Mouse (Mus musculus) limb, embryonic 11.5 days (tissue): ENCODE results near the gene Alg1. TPM values are rescaled to one million over a fixed set of nuclear protein-coding genes. Genes with fewer than 3 reads are reported as not detected.

Experiments used
- ATAC-seq: fragments of 200-750 bp; cut with Nextera tagmentation; 2 replicates; pipeline ENCODE4 v1.8.0; 2017; ENCODE audit warnings: low read depth; ENCODE audit not compliant: insufficient number of reproducible peaks, low FRiP score, low TSS enrichment
- DNase-seq: peaks from one replicate; pipeline ENCODE4 v3.0.0-alpha.2; 2015; ENCODE audit warnings: low spot score
- H3K27ac ChIP-seq: fragments of 300-500 bp; sonication (generic); replicated peaks from 2 replicates; pipeline ENCODE4 v1.5.1; 2014; ENCODE audit warnings: low read depth, mild to moderate bottlenecking, low read length
- H3K27me3 ChIP-seq: fragments of 300-500 bp; sonication (generic); 2 replicates; pipeline ENCODE4 v1.6.1; 2014; ENCODE audit warnings: mild to moderate bottlenecking, low read length, mixed read lengths; ENCODE audit not compliant: control insufficient read depth, insufficient read depth
- H3K36me3 ChIP-seq: fragments of 300-500 bp; sonication (generic); 2 replicates; pipeline ENCODE4 v1.6.1; 2014; ENCODE audit warnings: mild to moderate bottlenecking, low read length, moderate library complexity, mixed read lengths; ENCODE audit not compliant: control insufficient read depth, insufficient read depth
- H3K4me1 ChIP-seq: fragments of 300-500 bp; sonication (generic); 2 replicates; pipeline ENCODE4 v1.6.1; 2014; ENCODE audit warnings: low read length, mixed read lengths; ENCODE audit not compliant: control insufficient read depth, insufficient read depth
- H3K4me2 ChIP-seq: fragments of 300-500 bp; sonication (generic); 2 replicates; pipeline ENCODE4 v1.6.1; 2014; ENCODE audit warnings: low read depth, mild to moderate bottlenecking, moderate library complexity; ENCODE audit not compliant: severe bottlenecking
- H3K4me3 ChIP-seq: fragments of 300-500 bp; sonication (generic); 2 replicates; pipeline ENCODE4 v1.5.1; 2014; ENCODE audit warnings: low read depth, low read length
- H3K9ac ChIP-seq: fragments of 300-500 bp; sonication (generic); 2 replicates; pipeline ENCODE4 v1.6.1; 2014; ENCODE audit warnings: mild to moderate bottlenecking, low read length
- H3K9me3 ChIP-seq: fragments of 300-500 bp; sonication (generic); 2 replicates; pipeline ENCODE4 v1.6.1; 2016; ENCODE audit warnings: low read length; ENCODE audit not compliant: control insufficient read depth
- WGBS: fragments of 180-500 bp; shearing (Covaris S2); extraction: QIAGEN DNeasy Blood & Tissue Kit; methylation state at CpG from one replicate; pipeline ENCODE4 v1.1.7; 2014; 5-methylcytosine and 5-hydroxymethylcytosine counted together
- microRNA-seq: library from miRNA; unstranded; fragments of <30 nt; microRNA quantifications from one replicate; pipeline ENCODE4, GENCODE M21; 2016
- polyA plus RNA-seq: library from polyadenylated mRNA; unstranded; fragments of >200 nt; fragmentation: Nextera tagmentation; extraction: Ambion mirVana; gene quantifications from 2 replicates; pipeline ENCODE4 v1.2.1, GENCODE M21; 2014

The Alg1 gene
- polyA plus RNA-seq, 1 experiment from 2014 or later = 24.7 TPM

- DNase-seq (no peak), ATAC-seq (no peak)
- no peaks in the 10 kb centered on the region for H3K36me3 ChIP-seq
- no peak overlapping the region for H3K27ac ChIP-seq
- no peaks in the 10 kb centered on the region for H3K4me1 ChIP-seq
- H3K4me2 ChIP-seq = no peak overlapping the region
- no peaks in the 10 kb centered on the region for H3K27me3 ChIP-seq
- H3K4me3 ChIP-seq = no peak overlapping the region
- no peaks in the 10 kb centered on the region for H3K9me3 ChIP-seq
- no peak overlapping the region for H3K9ac ChIP-seq
- 87% methylated on average over 3 of the region's 3 CpGs for WGBS
Observed at GRCm38 (mm10) chr16:5272371-5272770, 39.0 kb downstream of the Alg1 start.

DNA sequence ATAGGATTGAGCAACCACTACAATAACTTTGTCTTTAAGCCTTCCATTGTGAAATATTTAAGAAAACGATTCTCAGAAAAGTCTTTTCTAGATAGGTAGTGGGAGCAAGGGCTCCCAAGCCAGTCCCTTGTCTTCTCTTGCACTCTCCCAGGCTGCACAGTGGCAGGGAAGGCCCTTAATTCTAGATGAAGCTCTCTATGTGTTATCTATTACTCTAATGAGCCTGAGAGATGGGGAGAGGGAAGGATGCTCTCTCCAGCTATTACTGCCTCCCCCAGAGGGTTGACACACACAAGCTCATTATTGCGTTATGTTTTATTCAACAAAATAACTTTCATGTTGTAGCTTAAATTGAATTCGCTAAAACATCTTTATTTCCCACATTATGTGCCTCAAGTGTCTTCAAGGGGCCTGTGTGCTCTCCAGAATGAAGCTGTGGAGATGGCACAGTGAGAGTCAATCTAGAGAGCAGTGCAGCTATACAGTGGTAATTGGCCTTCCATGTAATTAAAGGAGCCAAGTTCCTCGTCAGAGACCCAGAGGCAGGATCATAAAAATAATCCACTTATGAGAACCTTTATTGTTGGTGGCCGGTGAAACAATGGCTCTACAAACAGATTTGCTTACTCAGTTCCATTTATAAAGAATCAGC, 46.3 kb downstream of the Alg1 start:
- Histone ChIP-seq H3K4me3 (no peak overlapping the region), H3K9me3 (no peaks in the 10 kb centered on the region), H3K9ac (no peak overlapping the region), H3K27ac (no peak overlapping the region), H3K27me3 (no peaks in the 10 kb centered on the region), H3K36me3 (no peaks in the 10 kb centered on the region), H3K4me2 (no peak overlapping the region), H3K4me1 (no peaks in the 10 kb centered on the region)
- 74% methylated on average over 5 of the region's 5 CpGs for WGBS
- DNase-seq = no peak
- ATAC-seq = no peak

GRCm38 (mm10) chr16:5282686-5283085, 49.3 kb downstream of the Alg1 start:
- ATAC-seq (no peak), DNase-seq (no peak)
- Histone ChIP-seq H3K4me2 (no peak overlapping the region), H3K9ac (no peak overlapping the region), H3K4me1 (no peaks in the 10 kb centered on the region), H3K27me3 (no peaks in the 10 kb centered on the region), H3K36me3 (no peaks in the 10 kb centered on the region), H3K4me3 (no peak overlapping the region), H3K27ac (no peak overlapping the region), H3K9me3 (no peaks in the 10 kb centered on the region)
- WGBS = 91% methylated on average over 9 of the region's 9 CpGs

DNA sequence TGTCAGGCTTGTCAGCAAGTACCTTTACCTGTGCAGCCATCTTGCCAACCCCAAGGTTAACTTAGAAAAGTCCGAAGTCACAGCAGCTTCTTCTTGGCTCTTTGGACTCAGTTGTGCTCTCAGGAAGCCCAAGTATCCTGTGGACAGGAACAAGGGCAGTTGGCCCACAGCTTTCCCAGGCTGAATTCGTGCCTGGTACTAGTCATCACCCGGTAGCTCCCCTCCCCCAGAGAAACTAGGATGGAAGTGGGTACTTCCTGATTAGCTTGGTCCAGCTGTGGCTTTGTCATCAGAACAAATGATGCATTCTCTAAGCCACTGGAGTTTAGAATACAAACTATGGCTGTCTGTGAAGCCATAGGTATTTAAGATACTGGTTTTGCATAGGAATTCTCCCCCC, 52.0 kb downstream of the Alg1 start:
- Histone ChIP-seq H3K27ac (no peak overlapping the region), H3K4me1 (no peaks in the 10 kb centered on the region), H3K4me2 (no peak overlapping the region), H3K4me3 (no peak overlapping the region), H3K9me3 (no peaks in the 10 kb centered on the region), H3K9ac (no peak overlapping the region), H3K27me3 (no peaks in the 10 kb centered on the region), H3K36me3 (no peaks in the 10 kb centered on the region)
- WGBS = 64% methylated on average over 3 of the region's 3 CpGs
- ATAC-seq (no peak), DNase-seq (no peak)

Small RNAs within 50 kb of the gene (microRNA-seq; reads per million reads assigned to microRNA genes)
- gene Gm23689 (not detected), gene Gm26095 (not detected), gene Mir6364 (not detected)

Other genes with a start within 250 kb of the Alg1 start
- gene Sept12, start 235.8 kb upstream of the Alg1 start, polyA plus RNA-seq = not detected in 2 replicates
- 0.76 and 3.4 TPM in 2 replicates for gene Smim22, start 226.3 kb upstream of the Alg1 start, polyA plus RNA-seq
- 67.7 and 70.8 TPM in 2 replicates for gene Rogdi, start 220.1 kb upstream of the Alg1 start, polyA plus RNA-seq
- gene Glyr1, start 183.8 kb upstream of the Alg1 start, polyA plus RNA-seq = 122 and 148 TPM in 2 replicates
- gene Ubn1, start 183.6 kb upstream of the Alg1 start, polyA plus RNA-seq = 25.1 and 25.9 TPM in 2 replicates
- gene Ppl, start 101.2 kb upstream of the Alg1 start, polyA plus RNA-seq = 1.6 and 1.7 TPM in 2 replicates
- not detected in 2 replicates for gene Sec14l5, start 86.5 kb upstream of the Alg1 start, polyA plus RNA-seq
- gene Nagpa, start 29.6 kb upstream of the Alg1 start, polyA plus RNA-seq = 16.6 and 16.9 TPM in 2 replicates
- gene AU021092, start 11.3 kb upstream of the Alg1 start, polyA plus RNA-seq = 1.5 and 1.6 TPM in 2 replicates
- 14.5 and 15.8 TPM in 2 replicates for gene Eef2kmt, start 22.4 kb downstream of the Alg1 start, polyA plus RNA-seq